In genomic region chr2:167924803-167925604, GRCm38 (mm10) we compare ENCODE assay signal across 1 mouse cellular context.
TF ChIP-seq lines count a peak whose summit lies in the region.

No protein-coding gene starts in this region.

TF ChIP-seq in CH12.LX, 34 proteins besides CTCF, POLR2A, EP300 and RAD21 (continued from another document):
- TF ChIP-seq MAX (IDR thresholded peaks at IDR 0.05; ENCODE audit: low read length) (peak; percentile 95), MAZ (IDR thresholded peaks at IDR 0.05; ENCODE audit: low read depth, low read length) (peak; percentile 82; the same call in 1 of the 2 replicates), BHLHE40 (IDR thresholded peaks at IDR 0.05; ENCODE audit: low read depth, low read length) (peak; percentile 99), NRF1 (IDR thresholded peaks at IDR 0.05; ENCODE audit: low read depth, low read length) (0 out of 2 replicates have a peak, but pooled peaks have one; percentile 45), HCFC1 (IDR thresholded peaks at IDR 0.05; ENCODE audit: low read depth, low read length) (peak; percentile 49), RCOR1 (conservative IDR thresholded peaks at IDR 0.05; ENCODE audit: low read depth, low read length) (no peak; the same call in 1 of the 2 replicates), SMC3 (IDR thresholded peaks at IDR 0.05; ENCODE audit: low read depth, low read length) (peak; percentile 26; the same call in 1 of the 2 replicates), MEF2A (IDR thresholded peaks at IDR 0.05; ENCODE audit: borderline replicate concordance, low read depth, low read length) (peak; percentile 81), NELFE (IDR thresholded peaks at IDR 0.05; ENCODE audit: low read depth, low read length) (peak; percentile 32; the same call in 1 of the 2 replicates), ETS1 (conservative IDR thresholded peaks at IDR 0.05; ENCODE audit: low read depth, low read length) (peak; percentile 74), CHD1 (IDR thresholded peaks at IDR 0.05; ENCODE audit: low read depth, low read length) (no peak; the same call in 1 of the 2 replicates), MXI1 (IDR thresholded peaks at IDR 0.05; ENCODE audit: low read depth, low read length) (peak; percentile 95), ELF1 (IDR thresholded peaks at IDR 0.05; ENCODE audit: low read depth, low read length) (peak; percentile 72), PAX5 (IDR thresholded peaks at IDR 0.05; ENCODE audit: low read length) (no peak), POLR2AphosphoS2 (IDR thresholded peaks at IDR 0.05; ENCODE audit: low read depth, low read length) (no peak), E2F4 (IDR thresholded peaks at IDR 0.05; ENCODE audit: insufficient replicate concordance, low read depth, low read length) (0 out of 2 replicates have a peak, but pooled peaks have one; percentile 26), GABPA (IDR thresholded peaks at IDR 0.05; ENCODE audit: insufficient replicate concordance, low read depth, low read length) (no peak)
